Mouse (Mus musculus) left cerebral cortex, adult 11 months (tissue): ENCODE data around the gene Olig1.

Experiments
- DNase-seq: peaks from one replicate; pipeline ENCODE4 v3.0.0; 2022; ENCODE audit warnings: low spot score

Gene Olig1

DNA sequence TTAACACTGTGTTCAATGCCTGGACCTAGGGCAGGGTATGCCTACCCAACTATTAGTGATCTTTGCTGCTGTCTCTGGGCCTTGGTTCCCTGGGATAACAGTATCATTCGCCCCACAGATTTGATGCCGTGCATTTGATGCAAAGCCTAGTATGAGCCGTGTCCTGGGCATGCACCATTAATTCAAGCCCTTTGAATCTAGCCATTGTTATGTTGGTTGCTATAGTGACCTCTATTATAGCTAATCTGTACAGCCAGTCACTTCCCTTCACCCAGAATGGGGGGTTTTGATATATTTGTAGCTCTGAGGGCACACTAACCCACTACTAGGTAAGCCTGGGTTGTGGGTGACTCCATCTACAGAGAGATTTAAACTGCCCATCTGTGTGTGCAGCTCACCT is 40.3 kb downstream of the Olig1 start:
- no peak for DNase-seq

DNA sequence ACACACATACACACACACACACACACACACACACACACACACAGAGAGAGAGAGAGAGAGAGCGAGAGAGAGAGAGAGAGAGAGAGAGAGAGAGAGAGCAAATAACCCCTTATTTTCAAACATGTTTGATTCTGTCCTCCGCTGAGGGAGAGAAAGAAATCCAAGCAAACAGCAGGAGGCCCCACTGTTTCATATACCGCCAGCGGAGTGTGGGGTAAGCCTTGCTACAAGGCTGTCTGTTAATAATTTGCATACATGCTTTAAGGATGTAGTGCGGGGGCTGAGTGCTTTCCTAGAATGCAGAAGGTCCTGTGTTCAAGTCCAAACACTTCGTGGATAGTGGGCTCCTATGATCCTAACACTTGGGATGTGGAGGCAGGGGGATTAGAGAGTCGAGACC is 43.3 kb downstream of the Olig1 start:
- no peak for DNase-seq

DNA sequence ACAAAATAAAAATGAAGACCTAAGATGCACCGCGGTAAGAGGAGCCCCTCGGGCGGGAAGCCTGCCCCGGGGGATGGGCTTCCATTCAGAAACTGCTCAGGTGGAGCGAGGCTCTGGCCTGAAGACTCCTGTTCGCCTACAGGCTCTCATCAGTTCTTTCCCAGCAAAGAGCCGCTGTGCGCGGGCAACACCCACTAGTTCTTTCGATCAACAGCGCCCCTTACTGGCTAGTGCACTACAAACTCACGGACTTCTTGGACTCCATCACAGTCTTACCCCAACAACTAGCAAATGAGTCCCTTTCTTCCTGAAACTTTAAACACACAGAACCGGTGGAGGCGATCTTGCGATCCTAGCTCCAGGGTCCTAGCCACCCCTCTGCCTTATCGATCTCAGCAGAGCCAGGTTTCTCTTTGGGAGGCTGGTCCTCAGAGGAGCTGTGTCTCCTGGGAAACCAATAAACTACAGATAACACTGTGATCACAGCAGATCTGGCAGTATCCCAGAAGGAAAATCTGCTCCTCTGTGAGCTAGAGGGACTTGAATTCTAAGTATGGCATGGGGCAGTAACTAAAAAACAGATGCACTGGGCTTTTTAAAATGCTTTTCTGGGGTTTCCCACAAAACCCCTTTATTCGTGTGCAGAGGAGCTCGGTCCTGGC is 44.7 kb downstream of the Olig1 start:
- peak; percentile 65 for DNase-seq

DNA sequence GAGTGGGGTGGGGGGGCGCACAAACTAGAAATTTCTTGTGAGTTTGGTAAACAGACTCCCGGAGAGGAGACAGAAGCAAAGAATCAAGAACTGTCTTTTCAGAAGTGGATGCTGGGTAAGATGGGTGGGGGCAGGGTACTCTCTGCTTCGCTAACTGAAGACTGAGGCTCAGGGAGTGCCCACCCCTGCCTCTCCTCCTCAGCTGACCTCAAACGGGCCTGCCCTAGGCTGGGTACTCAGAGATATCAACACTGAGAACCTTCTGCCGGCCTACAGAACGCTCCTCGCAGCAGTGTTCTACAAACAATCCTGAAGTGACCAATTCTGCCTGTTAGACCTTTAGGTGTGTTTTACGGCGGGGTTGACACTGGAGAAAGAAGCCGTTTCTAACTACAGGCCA is 50.6 kb downstream of the Olig1 start:
- no peak for DNase-seq

DNA sequence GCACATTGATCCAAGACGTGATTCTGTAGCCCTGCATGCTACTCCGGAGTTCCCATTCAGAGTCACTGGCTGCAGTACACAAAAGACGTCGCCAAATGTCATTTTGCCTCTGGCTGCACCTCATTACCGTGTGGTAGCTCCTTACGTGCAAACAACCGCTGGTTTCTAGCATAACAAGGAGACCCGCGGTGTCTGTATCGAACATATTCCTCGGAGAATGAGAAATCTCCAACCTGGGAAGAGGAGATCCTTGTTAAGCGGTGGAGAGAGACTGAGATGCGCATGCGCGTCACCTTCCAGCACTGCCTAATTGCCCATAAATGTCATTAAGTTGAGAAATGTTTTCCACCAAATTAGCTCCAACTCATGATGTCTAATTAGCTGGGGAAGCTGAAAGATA is 51.0 kb downstream of the Olig1 start:
- DNase-seq = no peak
